Mouse (Mus musculus): ENCODE measurements around the gene Prss29. TPM values are rescaled to one million over a fixed set of nuclear protein-coding genes. Genes with fewer than 3 reads are reported as not detected.

Prss29 gene
- polyA plus RNA-seq, 1 experiment from 2014 or later, result not detected

DNA sequence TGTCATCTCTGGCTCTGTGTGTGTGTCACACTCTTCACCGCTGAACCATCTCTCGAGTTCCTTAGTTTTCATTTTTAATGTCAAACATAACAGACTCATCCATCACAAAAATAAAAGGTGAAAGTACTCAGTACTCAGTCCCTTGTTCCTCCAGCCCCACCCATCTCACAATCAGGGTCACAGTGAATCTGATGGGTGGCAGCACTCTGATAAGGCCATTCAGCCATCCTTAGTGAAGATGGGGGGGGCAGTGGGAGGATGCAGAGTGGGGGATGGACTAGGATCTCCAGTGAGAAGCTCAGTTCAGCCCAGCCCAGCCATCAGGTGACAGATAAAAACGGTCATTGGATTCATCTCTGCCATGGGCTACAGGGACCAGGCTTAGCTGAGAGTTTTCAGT, 50.5 kb downstream of the Prss29 start, which contains the start of gene Tpsg1:
Gene Tpsg1, plus strand, starts transcription at position 301 of the 400 bp plus-strand sequence.
- no peaks in the 10 kb centered on the region for H3K9me3 ChIP-seq (ENCODE audit: control insufficient read depth, low read length)
- WGBS, result 69% methylated on average over 3 of the region's 3 CpGs
- no peaks in the 10 kb centered on the region for H3K27me3 ChIP-seq (replicated peaks; ENCODE audit: control insufficient read depth, insufficient read depth, low read length)
- ATAC-seq (replicated peaks; ENCODE audit: low FRiP score), result no peak
- no peak within 1 kb of the TSS for H3K4me2 ChIP-seq
- no peaks in the 10 kb centered on the region for H3K36me3 ChIP-seq (ENCODE audit: control insufficient read depth, insufficient read depth, low read length)
- H3K9ac ChIP-seq (ENCODE audit: low read depth, low read length), result no peak within 1 kb of the TSS
- H3K4me1 ChIP-seq (replicated peaks; ENCODE audit: control insufficient read depth, insufficient read depth, low read length), result no peaks in the 10 kb centered on the region
- no peak within 1 kb of the TSS for H3K27ac ChIP-seq (ENCODE audit: low read depth, low read length)
- H3K4me3 ChIP-seq (ENCODE audit: low read depth, low read length), result no peak within 1 kb of the TSS
- DNase-seq (ENCODE audit: low spot score), result no peak

Other genes starting within 250 kb of the Prss29 start
- gene Tmem204, start 235.1 kb upstream of the Prss29 start, polyA plus RNA-seq (2014; fragmentation: Nextera tagmentation; extraction: Ambion mirVana), result 8.5 and 10.1 TPM in 2 replicates
- 46.2 and 49.6 TPM in 2 replicates for gene Telo2, start 202.7 kb upstream of the Prss29 start, polyA plus RNA-seq (2014; fragmentation: Nextera tagmentation; extraction: Ambion mirVana)
- gene Ptx4, start 197.9 kb upstream of the Prss29 start, polyA plus RNA-seq (2014; fragmentation: Nextera tagmentation; extraction: Ambion mirVana), result not detected in 2 replicates
- gene Clcn7, start 185.3 kb upstream of the Prss29 start, polyA plus RNA-seq (2014; fragmentation: Nextera tagmentation; extraction: Ambion mirVana), result 18.7 and 19.7 TPM in 2 replicates
- gene Ccdc154, start 156.2 kb upstream of the Prss29 start, polyA plus RNA-seq (2014; fragmentation: Nextera tagmentation; extraction: Ambion mirVana), result 0.11 and 0.14 TPM in 2 replicates
- gene Gm38655, start 143.2 kb upstream of the Prss29 start, polyA plus RNA-seq (2014; fragmentation: Nextera tagmentation; extraction: Ambion mirVana), result not detected in 2 replicates
- 42.5 and 47.8 TPM in 2 replicates for gene BC003965, start 134.1 kb upstream of the Prss29 start, polyA plus RNA-seq (2014; fragmentation: Nextera tagmentation; extraction: Ambion mirVana)
- gene Unkl, start 130.3 kb upstream of the Prss29 start, polyA plus RNA-seq (2014; fragmentation: Nextera tagmentation; extraction: Ambion mirVana), result 11.5 and 11.7 TPM in 2 replicates
- gene Gnptg, start 78.5 kb upstream of the Prss29 start, polyA plus RNA-seq (2014; fragmentation: Nextera tagmentation; extraction: Ambion mirVana), result 29.0 and 30.8 TPM in 2 replicates
- 49.3 and 51.1 TPM in 2 replicates for gene Tsr3, start 78.5 kb upstream of the Prss29 start, polyA plus RNA-seq (2014; fragmentation: Nextera tagmentation; extraction: Ambion mirVana)
- 0.60 and 0.83 TPM in 2 replicates for gene Baiap3, start 62.3 kb upstream of the Prss29 start, polyA plus RNA-seq (2014; fragmentation: Nextera tagmentation; extraction: Ambion mirVana)
- 621 and 624 TPM in 2 replicates for gene Ube2i, start 44.0 kb upstream of the Prss29 start, polyA plus RNA-seq (2014; fragmentation: Nextera tagmentation; extraction: Ambion mirVana)
- not detected in 2 replicates for gene Prss34, start 20.3 kb upstream of the Prss29 start, polyA plus RNA-seq (2014; fragmentation: Nextera tagmentation; extraction: Ambion mirVana)
- gene Prss28, start 10.0 kb upstream of the Prss29 start, polyA plus RNA-seq (2014; fragmentation: Nextera tagmentation; extraction: Ambion mirVana), result not detected in 2 replicates
- gene Tpsab1, start 26.9 kb downstream of the Prss29 start, polyA plus RNA-seq (2014; fragmentation: Nextera tagmentation; extraction: Ambion mirVana), result not detected in 2 replicates
- gene Tpsb2, start 47.7 kb downstream of the Prss29 start, polyA plus RNA-seq (2014; fragmentation: Nextera tagmentation; extraction: Ambion mirVana), result 0.22 and 0.25 TPM in 2 replicates
- gene Tpsg1, start 50.6 kb downstream of the Prss29 start, polyA plus RNA-seq (2014; fragmentation: Nextera tagmentation; extraction: Ambion mirVana), result 0.81 and 1.1 TPM in 2 replicates
- gene Cacna1h, start 115.1 kb downstream of the Prss29 start, polyA plus RNA-seq (2014; fragmentation: Nextera tagmentation; extraction: Ambion mirVana), result 2.6 and 3.2 TPM in 2 replicates
- not detected in 2 replicates for gene Tekt4, start 136.0 kb downstream of the Prss29 start, polyA plus RNA-seq (2014; fragmentation: Nextera tagmentation; extraction: Ambion mirVana)
- gene Sstr5, start 178.6 kb downstream of the Prss29 start, polyA plus RNA-seq (2014; fragmentation: Nextera tagmentation; extraction: Ambion mirVana), result not detected in 2 replicates

Measured in liver, embryonic 11.5 days (tissue).